7 mouse cellular contexts compared by ENCODE assay signal in the genomic region with DNA sequence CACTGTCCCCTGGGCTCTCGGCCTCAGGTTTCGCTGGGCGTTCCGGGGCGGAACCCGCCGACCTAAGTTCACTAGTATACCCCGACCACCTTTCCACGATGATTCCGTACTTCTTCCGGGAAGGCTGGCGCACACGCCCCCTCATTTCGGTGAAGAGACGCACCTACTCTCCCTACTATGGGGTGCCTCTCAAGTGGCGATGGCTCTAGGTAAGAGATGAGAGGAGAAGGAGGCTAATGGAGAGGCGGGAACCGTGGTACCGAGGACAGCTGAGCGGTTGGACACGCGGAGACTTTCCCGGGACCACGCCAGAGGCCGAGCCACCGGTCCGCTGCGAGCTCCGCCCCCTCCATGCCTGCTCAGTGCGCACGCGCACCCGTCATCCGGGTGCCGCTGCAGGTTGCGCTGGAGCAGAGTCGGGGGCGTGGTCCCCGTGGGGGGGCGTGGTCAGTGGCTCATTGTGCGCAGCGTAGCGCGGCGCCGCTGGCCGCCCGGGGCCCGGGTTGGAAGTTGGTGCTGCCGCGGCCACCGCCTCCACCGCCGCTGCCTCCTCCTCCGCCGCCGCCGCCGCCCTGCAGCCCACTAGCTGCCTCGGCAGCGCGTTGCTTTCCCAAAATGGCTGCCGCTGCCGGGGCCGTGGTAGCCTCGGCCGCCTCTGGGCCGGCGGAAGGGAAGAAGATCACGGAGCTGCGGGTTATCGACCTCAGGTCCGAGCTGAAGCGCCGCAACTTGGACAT. TPM values are rescaled to one million over a fixed set of nuclear protein-coding genes. Genes with fewer than 3 reads are reported as not detected.
DNase-seq lines count a peak whose midpoint lies in the region; ATAC-seq lines count a peak whose summit lies in the region.

A gene (plus strand): TSS at position 450 of the 737 bp plus-strand sequence.

- H3K4me2 ChIP-seq in intestine, embryonic 16.5 days (ENCODE audit: low read depth, low read length), result peak within 1 kb of the TSS; percentile 88
- peak within 1 kb of the TSS; percentile 61 for H3K4me2 ChIP-seq in midbrain, embryonic 11.5 days

- peak; percentile 94 for ATAC-seq in intestine, embryonic 16.5 days
- ATAC-seq in midbrain, embryonic 11.5 days (ENCODE audit: low FRiP score), result peak; percentile 96

- H3K4me3 ChIP-seq in intestine, embryonic 16.5 days (ENCODE audit: low read length), result peak within 1 kb of the TSS; percentile 86
- H3K4me3 ChIP-seq in midbrain, embryonic 11.5 days (ENCODE audit: low read depth, low read length), result peak within 1 kb of the TSS; percentile 94

- H3K36me3 ChIP-seq in intestine, embryonic 16.5 days (ENCODE audit: control insufficient read depth, insufficient read depth, low read length), result no peaks in the 10 kb centered on the region
- H3K36me3 ChIP-seq in midbrain, embryonic 11.5 days (ENCODE audit: control insufficient read depth, insufficient read depth, low read length), result no peaks in the 10 kb centered on the region

- H3K9ac ChIP-seq in intestine, embryonic 16.5 days (ENCODE audit: low read depth, low read length), result peak within 1 kb of the TSS; percentile 97
- H3K9ac ChIP-seq in midbrain, embryonic 11.5 days (ENCODE audit: low read length), result peak within 1 kb of the TSS; percentile 97

- no peaks in the 10 kb centered on the region for H3K4me1 ChIP-seq in intestine, embryonic 16.5 days (ENCODE audit: control insufficient read depth, insufficient read depth, low read length)
- H3K4me1 ChIP-seq in midbrain, embryonic 11.5 days (ENCODE audit: control insufficient read depth, insufficient read depth, low read length), result peaks cover 6% of the 10 kb centered on the region

- H3K27ac ChIP-seq in intestine, embryonic 16.5 days (ENCODE audit: low read length), result peak within 1 kb of the TSS; percentile 100
- peak within 1 kb of the TSS; percentile 97 for H3K27ac ChIP-seq in midbrain, embryonic 11.5 days (ENCODE audit: low read depth, low read length)

- H3K27me3 ChIP-seq in intestine, embryonic 16.5 days (replicated peaks; ENCODE audit: control insufficient read depth, insufficient read depth, low read length), result no peaks in the 10 kb centered on the region
- no peaks in the 10 kb centered on the region for H3K27me3 ChIP-seq in midbrain, embryonic 11.5 days (ENCODE audit: control insufficient read depth, insufficient read depth, low read length)

- intact Hi-C loops in left cerebral cortex, postnatal 36 days (cut with DNase I), result loop anchor here (1.0 kb wide), 1 partner anchor 39 kb away; a partner anchor contains a TSS

- no peaks in the 10 kb centered on the region for H3K9me3 ChIP-seq in intestine, embryonic 16.5 days (ENCODE audit: control insufficient read depth, low read length)
- H3K9me3 ChIP-seq in midbrain, embryonic 11.5 days (ENCODE audit: control insufficient read depth, low read length), result no peaks in the 10 kb centered on the region

- DNase-seq in adrenal gland, adult 2 months, result peak; percentile 100
- DNase-seq in embryo, embryonic 11.5 days (ENCODE audit: low read depth, low spot score), result peak; percentile 95
- DNase-seq in gastrocnemius, postnatal 4 days (ENCODE audit: low spot score in 2 of 2), result peak; percentile 99 to 100
- peak; percentile 98 for DNase-seq in left cerebral cortex, postnatal 36 days (ENCODE audit: low spot score in 2 of 2)
- DNase-seq in midbrain, embryonic 11.5 days (ENCODE audit: low spot score, missing footprints), result peak; percentile 100
- peak; percentile 98 for DNase-seq in skeletal muscle tissue, adult 2 months (ENCODE audit: low read depth, low spot score)

- WGBS in intestine, embryonic 16.5 days, result under 1% methylated on average over 75 of the region's 75 CpGs
- WGBS in midbrain, embryonic 11.5 days, result under 1% methylated on average over 51 of the region's 75 CpGs

RNA-seq across cellular contexts. Expression of the gene that starts here (rescaled TPM):
- total RNA-seq in adrenal gland, adult 2 months (2021), result 10 to 100 TPM; 28.5 to 41.7 TPM
- polyA plus RNA-seq in adrenal gland, adult 2 months (2012; rRNA removed), result 3.2 and 5.2 TPM in 2 replicates
- total RNA-seq in gastrocnemius, postnatal 4 days (2021), result 10 to 100 TPM; 25.4 to 32.1 TPM
- 39.9 and 44.1 TPM in 2 replicates for polyA plus RNA-seq in intestine, embryonic 16.5 days (2015; fragmentation: Nextera tagmentation; extraction: Ambion mirVana)
- 10 to 100 TPM; 37.1 to 59.6 TPM for total RNA-seq in left cerebral cortex, postnatal 36 days (2021)
- 65.5 and 66.2 TPM in 2 replicates for polyA plus RNA-seq in midbrain, embryonic 11.5 days (2014; fragmentation: Nextera tagmentation; extraction: Ambion mirVana)

Comparison
In these comparisons a context has a peak if more than half of its experiments do, and no peak if none do; other contexts are left out.
1. Peak in every context shown above with its lines: DNase-seq, ATAC-seq, H3K4me3 ChIP-seq and H3K27ac ChIP-seq.